Mouse (Mus musculus) limb, embryonic 14.5 days (tissue): ENCODE measurements at regions not wholly inside any gene's neighbourhood (a gene's known extent, or its start where the extent isn't known, plus 50 kb on each side); places are given as distances from the start of the nearest gene placed in this dataset.

ENCODE experiments used
- ATAC-seq: fragments of 200-750 bp; cut with Nextera tagmentation; 2 replicates; pipeline ENCODE4 v1.8.0; 2017; ENCODE audit warnings: low read depth, moderate number of reproducible peaks, moderate TSS enrichment; ENCODE audit not compliant: low FRiP score
- DNase-seq: peaks from one replicate; pipeline ENCODE4 v3.0.0-alpha.2; 2015; ENCODE audit warnings: low spot score
- H3K27ac ChIP-seq: fragments of 300-500 bp; sonication (generic); replicated peaks from 2 replicates; pipeline ENCODE4 v1.5.1; 2014; ENCODE audit warnings: low read depth, mild to moderate bottlenecking, low read length, moderate library complexity, mixed read lengths
- H3K27me3 ChIP-seq: fragments of 300-500 bp; sonication (generic); 2 replicates; pipeline ENCODE4 v1.6.1; 2014; ENCODE audit warnings: low read length, mixed read lengths; ENCODE audit not compliant: control insufficient read depth, insufficient read depth
- H3K36me3 ChIP-seq: fragments of 300-500 bp; sonication (generic); 2 replicates; pipeline ENCODE4 v1.6.1; 2014; ENCODE audit warnings: mild to moderate bottlenecking, low read length, moderate library complexity, mixed read lengths; ENCODE audit not compliant: control insufficient read depth, insufficient read depth
- H3K4me1 ChIP-seq: fragments of 300-500 bp; sonication (generic); 2 replicates; pipeline ENCODE4 v1.6.1; 2014; ENCODE audit warnings: antibody characterized with exemption, low read length, mixed read lengths; ENCODE audit not compliant: control insufficient read depth, insufficient read depth
- H3K4me2 ChIP-seq: fragments of 300-500 bp; sonication (generic); replicated peaks from 2 replicates; pipeline ENCODE4 v1.6.1; 2014; ENCODE audit warnings: low read depth, mild to moderate bottlenecking, low read length, moderate library complexity; ENCODE audit not compliant: severe bottlenecking
- H3K4me3 ChIP-seq: fragments of 300-500 bp; sonication (generic); replicated peaks from 2 replicates; pipeline ENCODE4 v1.5.1; 2014; ENCODE audit warnings: low read length
- H3K9ac ChIP-seq: fragments of 300-500 bp; sonication (generic); 2 replicates; pipeline ENCODE4 v1.6.1; 2014; ENCODE audit warnings: mild to moderate bottlenecking, low read depth, low read length, moderate library complexity; ENCODE audit not compliant: severe bottlenecking
- H3K9me3 ChIP-seq: fragments of 300-500 bp; sonication (generic); 2 replicates; pipeline ENCODE4 v1.6.1; 2016; ENCODE audit warnings: low read length; ENCODE audit not compliant: control insufficient read depth
- POLR2A ChIP-seq: fragments of 200-500 bp; IDR thresholded peaks from 2 replicates; pipeline ENCODE4 v1.8.0; 2012; ENCODE audit warnings: inconsistent platforms, mild to moderate bottlenecking, moderate library complexity, borderline replicate concordance; ENCODE audit not compliant: insufficient read depth, insufficient read length; ENCODE audit errors: extremely low read depth
- WGBS: fragments of 180-500 bp; shearing (Covaris S2); extraction: QIAGEN DNeasy Blood & Tissue Kit; methylation state at CpG from one replicate; pipeline ENCODE4 v1.1.7; 2014; 5-methylcytosine and 5-hydroxymethylcytosine counted together

GRCm38 (mm10) chr3:66479266-66479665, 182.6 kb upstream of the Veph1 start:
- TF ChIP-seq POLR2A: no peak
- Histone ChIP-seq H3K4me3 (no peak overlapping the region), H3K36me3 (no peaks in the 10 kb centered on the region), H3K27ac (no peak overlapping the region), H3K9me3 (no peaks in the 10 kb centered on the region), H3K27me3 (no peaks in the 10 kb centered on the region), H3K4me1 (0 out of 2 replicates have a peak, but pooled peaks cover 2% of the 10 kb centered on the region), H3K9ac (no peak overlapping the region), H3K4me2 (no peak overlapping the region)
- DNase-seq (peak; percentile 15), ATAC-seq (no peak)
- WGBS: 14% methylated on average over 4 of the region's 4 CpGs

- TF ChIP-seq POLR2A: no peak
- WGBS: 72% methylated on average over 5 of the region's 5 CpGs
These were observed 169.7 kb upstream of the Veph1 start for GRCm38 (mm10) chr3:66466321-66466720.

DNA sequence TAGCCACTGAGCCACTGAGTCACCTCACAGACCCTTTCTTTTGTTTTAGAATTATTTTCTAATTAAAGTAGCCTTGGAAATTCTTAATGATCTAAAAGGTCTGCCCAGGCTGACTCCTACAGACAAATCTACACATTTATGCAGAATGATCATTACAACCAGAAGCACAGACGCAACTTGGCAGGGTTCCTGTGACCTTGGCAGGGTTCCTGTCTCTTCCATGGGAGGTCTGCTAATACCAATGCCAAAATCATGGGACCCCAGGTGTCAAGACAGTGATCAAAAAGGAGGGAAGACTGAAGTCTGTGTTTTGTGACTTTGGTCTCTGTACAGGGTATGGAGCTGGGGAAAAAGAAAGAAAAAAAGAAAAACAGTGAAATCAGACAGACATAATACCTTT, 168.7 kb upstream of the Veph1 start:
- TF ChIP-seq POLR2A: no peak
- Histone ChIP-seq H3K36me3 (no peaks in the 10 kb centered on the region), H3K4me1 (no peaks in the 10 kb centered on the region), H3K9ac (no peak overlapping the region), H3K27me3 (no peaks in the 10 kb centered on the region), H3K4me3 (no peak overlapping the region), H3K9me3 (no peaks in the 10 kb centered on the region), H3K4me2 (no peak overlapping the region), H3K27ac (no peak overlapping the region)
- DNase-seq: no peak
- no peak for ATAC-seq
- WGBS: 79% methylated on average over 1 of the region's 1 CpGs

More at GRCm38 (mm10) chr3:66466321-66466720, 169.7 kb upstream of the Veph1 start:
- Histone ChIP-seq H3K27ac (no peak overlapping the region), H3K27me3 (no peaks in the 10 kb centered on the region), H3K4me2 (no peak overlapping the region), H3K4me3 (no peak overlapping the region), H3K4me1 (no peaks in the 10 kb centered on the region), H3K9ac (no peak overlapping the region), H3K36me3 (no peaks in the 10 kb centered on the region), H3K9me3 (no peaks in the 10 kb centered on the region)
- no peak for ATAC-seq
- DNase-seq: no peak

- 86% methylated on average over 1 of the region's 1 CpGs for WGBS
- ATAC-seq (no peak), DNase-seq (no peak)
- TF ChIP-seq POLR2A: no peak
- H3K9me3 ChIP-seq: no peaks in the 10 kb centered on the region
- no peak overlapping the region for H3K4me2 ChIP-seq
- H3K27ac ChIP-seq: no peak overlapping the region
- no peaks in the 10 kb centered on the region for H3K36me3 ChIP-seq
- no peak overlapping the region for H3K4me3 ChIP-seq
- H3K27me3 ChIP-seq: no peaks in the 10 kb centered on the region
- no peak overlapping the region for H3K9ac ChIP-seq
- no peaks in the 10 kb centered on the region for H3K4me1 ChIP-seq
These were observed 165.7 kb upstream of the Veph1 start for GRCm38 (mm10) chr3:66462341-66462740.

DNA sequence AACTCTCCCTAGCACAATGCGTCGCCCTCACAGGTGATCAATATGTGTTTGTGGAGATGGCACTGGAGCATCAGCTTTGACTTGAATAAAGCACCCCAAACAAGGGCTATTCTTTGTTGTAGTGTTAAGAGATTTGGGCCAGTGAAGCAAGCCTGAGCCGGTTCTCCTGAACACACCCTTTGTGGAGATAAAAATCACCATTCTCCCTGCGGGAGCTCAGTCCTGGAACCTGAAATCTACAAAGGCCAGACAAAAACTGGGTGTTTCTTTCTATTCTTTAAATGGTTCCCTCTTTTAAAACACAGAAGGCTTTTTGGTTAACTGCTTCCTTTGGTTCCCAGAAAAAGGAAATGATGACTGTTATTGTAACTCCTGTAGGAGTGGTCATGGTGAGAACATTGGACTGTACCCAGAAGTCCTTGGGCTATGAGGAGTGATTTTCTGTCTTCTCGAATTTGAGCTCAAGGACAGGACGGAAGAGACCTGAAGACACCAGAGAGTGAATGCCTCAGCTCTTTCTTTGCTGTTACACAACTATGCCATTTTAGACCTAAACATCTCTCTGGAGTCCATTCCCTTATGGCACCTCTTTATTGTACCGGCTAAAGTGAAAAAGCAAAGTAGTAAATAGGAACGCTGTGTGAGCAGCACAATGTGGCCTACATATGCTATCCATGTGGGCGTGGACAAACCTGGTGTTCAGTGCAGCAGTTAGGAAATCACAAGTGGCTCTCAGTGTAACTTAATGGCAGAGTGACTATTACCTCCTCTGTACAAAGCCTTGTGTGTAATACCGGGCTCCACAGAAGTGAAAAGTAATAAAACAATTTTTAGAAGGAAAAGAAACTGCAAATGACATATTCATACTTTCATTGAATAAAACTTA, 149.9 kb upstream of the Veph1 start:
- no peak for TF ChIP-seq POLR2A
- 43% methylated on average over 10 of the region's 10 CpGs for WGBS
- ATAC-seq: no peak

More for the DNA sequence above, 149.9 kb upstream of the Veph1 start:
- Histone ChIP-seq H3K4me3 (no peak overlapping the region), H3K36me3 (no peaks in the 10 kb centered on the region), H3K27ac (no peak overlapping the region), H3K4me1 (peaks cover 9% of the 10 kb centered on the region; the same call in 1 of the 2 replicates), H3K9ac (no peak overlapping the region), H3K4me2 (no peak overlapping the region), H3K27me3 (no peaks in the 10 kb centered on the region), H3K9me3 (no peaks in the 10 kb centered on the region)
- no peak for DNase-seq
